Mouse (Mus musculus): ENCODE measurements around the gene Appl1. TPM values are rescaled to one million over a fixed set of nuclear protein-coding genes. Genes with fewer than 3 reads are reported as not detected.
"Not testable (repeated sequence)": the region's sequence is repeated elsewhere in the genome, so short reads cannot be mapped to it uniquely, and the experiment has no call there.

Gene Appl1
- polyA plus RNA-seq, 1 experiment from 2014 or later = 39.0 TPM

- H3K27me3 ChIP-seq (ENCODE audit: control insufficient read depth, insufficient read depth, low read length) = no peaks in the 10 kb centered on the region
- H3K4me2 ChIP-seq (ENCODE audit: low read length) = no peak overlapping the region
- H3K27ac ChIP-seq (replicated peaks in 1 of 2; ENCODE audit: control insufficient read depth in 1 of 2, insufficient read depth in 1 of 2, low read depth in 2 of 2, low read length in 2 of 2) = no peak overlapping the region
- H3K4me1 ChIP-seq (ENCODE audit: control insufficient read depth in 2 of 2, insufficient read depth in 2 of 2, low read length in 2 of 2) = no peaks in the 10 kb centered on the region; a peak in 1 of 4 replicates
- WGBS = 76% methylated on average over 9 of the region's 9 CpGs
- H3K9ac ChIP-seq (ENCODE audit: low read length) = no peak overlapping the region
- H3K4me3 ChIP-seq (ENCODE audit: control insufficient read depth in 1 of 2, insufficient read depth in 1 of 2, low read depth in 1 of 2, low read length in 2 of 2) = no peak overlapping the region
- peaks cover 4% of the 10 kb centered on the region for H3K36me3 ChIP-seq (ENCODE audit: control insufficient read depth, insufficient read depth, low read length)
- ATAC-seq (ENCODE audit: insufficient number of reproducible peaks, insufficient read depth, low FRiP score, low read depth) = no peak
- H3K9me3 ChIP-seq (ENCODE audit: control insufficient read depth, low read length) = no peaks in the 10 kb centered on the region
Measured at GRCm38 (mm10) chr14:26913681-26914268, 57.3 kb downstream of the Appl1 start.

- H3K9me3 ChIP-seq (ENCODE audit: control insufficient read depth, low read length) = no peaks in the 10 kb centered on the region
- no peak overlapping the region for H3K9ac ChIP-seq (ENCODE audit: low read length)
- H3K36me3 ChIP-seq (ENCODE audit: control insufficient read depth, insufficient read depth, low read length) = no peaks in the 10 kb centered on the region
- no peaks in the 10 kb centered on the region; a peak in 1 of 4 replicates for H3K4me1 ChIP-seq (ENCODE audit: control insufficient read depth in 2 of 2, insufficient read depth in 2 of 2, low read length in 2 of 2)
- H3K27me3 ChIP-seq (ENCODE audit: control insufficient read depth, insufficient read depth, low read length) = no peaks in the 10 kb centered on the region
- WGBS = 88% methylated on average over 13 of the region's 13 CpGs
- H3K4me2 ChIP-seq (ENCODE audit: low read length) = no peak overlapping the region
- no peak overlapping the region for H3K4me3 ChIP-seq (ENCODE audit: control insufficient read depth in 1 of 2, insufficient read depth in 1 of 2, low read depth in 1 of 2, low read length in 2 of 2)
- no peak for ATAC-seq (ENCODE audit: insufficient number of reproducible peaks, insufficient read depth, low FRiP score, low read depth)
- H3K27ac ChIP-seq (replicated peaks in 1 of 2; ENCODE audit: control insufficient read depth in 1 of 2, insufficient read depth in 1 of 2, low read depth in 2 of 2, low read length in 2 of 2) = no peak overlapping the region
Measured at GRCm38 (mm10) chr14:26911826-26912225, 59.2 kb downstream of the Appl1 start.

GRCm38 (mm10) chr14:26911201-26911600 is 59.8 kb downstream of the Appl1 start:
- no peak overlapping the region for H3K9ac ChIP-seq (ENCODE audit: low read length)
- no peaks in the 10 kb centered on the region; a peak in 1 of 4 replicates for H3K4me1 ChIP-seq (ENCODE audit: control insufficient read depth in 2 of 2, insufficient read depth in 2 of 2, low read length in 2 of 2)
- 57% methylated on average over 6 of the region's 6 CpGs for WGBS
- no peaks in the 10 kb centered on the region for H3K36me3 ChIP-seq (ENCODE audit: control insufficient read depth, insufficient read depth, low read length)
- H3K27me3 ChIP-seq (ENCODE audit: control insufficient read depth, insufficient read depth, low read length) = no peaks in the 10 kb centered on the region
- H3K4me2 ChIP-seq (ENCODE audit: low read length) = no peak overlapping the region
- no peaks in the 10 kb centered on the region for H3K9me3 ChIP-seq (ENCODE audit: control insufficient read depth, low read length)
- H3K27ac ChIP-seq (replicated peaks in 1 of 2; ENCODE audit: control insufficient read depth in 1 of 2, insufficient read depth in 1 of 2, low read depth in 2 of 2, low read length in 2 of 2) = no peak overlapping the region
- no peak overlapping the region for H3K4me3 ChIP-seq (ENCODE audit: control insufficient read depth in 1 of 2, insufficient read depth in 1 of 2, low read depth in 1 of 2, low read length in 2 of 2)
- no peak for ATAC-seq (ENCODE audit: insufficient number of reproducible peaks, insufficient read depth, low FRiP score, low read depth)

GRCm38 (mm10) chr14:26910461-26910860 is 60.6 kb downstream of the Appl1 start:
- not testable (repeated sequence) for H3K27ac ChIP-seq (replicated peaks in 1 of 2; ENCODE audit: control insufficient read depth in 1 of 2, insufficient read depth in 1 of 2, low read depth in 2 of 2, low read length in 2 of 2); H3K9me3 ChIP-seq (ENCODE audit: control insufficient read depth, low read length); H3K27me3 ChIP-seq (ENCODE audit: control insufficient read depth, insufficient read depth, low read length); H3K36me3 ChIP-seq (ENCODE audit: control insufficient read depth, insufficient read depth, low read length); H3K4me1 ChIP-seq (ENCODE audit: control insufficient read depth in 2 of 2, insufficient read depth in 2 of 2, low read length in 2 of 2); H3K9ac ChIP-seq (ENCODE audit: low read length); ATAC-seq (ENCODE audit: insufficient number of reproducible peaks, insufficient read depth, low FRiP score, low read depth); H3K4me3 ChIP-seq (ENCODE audit: control insufficient read depth in 1 of 2, insufficient read depth in 1 of 2, low read depth in 1 of 2, low read length in 2 of 2); H3K4me2 ChIP-seq (ENCODE audit: low read length)
- WGBS = 38% methylated on average over 9 of the region's 9 CpGs

- no peak overlapping the region for H3K4me3 ChIP-seq (ENCODE audit: control insufficient read depth in 1 of 2, insufficient read depth in 1 of 2, low read depth in 1 of 2, low read length in 2 of 2)
- no peak overlapping the region for H3K9ac ChIP-seq (ENCODE audit: low read length)
- no peaks in the 10 kb centered on the region for H3K9me3 ChIP-seq (ENCODE audit: control insufficient read depth, low read length)
- H3K36me3 ChIP-seq (ENCODE audit: control insufficient read depth, insufficient read depth, low read length) = no peaks in the 10 kb centered on the region
- no peaks in the 10 kb centered on the region; a peak in 1 of 4 replicates for H3K4me1 ChIP-seq (ENCODE audit: control insufficient read depth in 2 of 2, insufficient read depth in 2 of 2, low read length in 2 of 2)
- ATAC-seq (ENCODE audit: insufficient number of reproducible peaks, insufficient read depth, low FRiP score, low read depth) = no peak
- no peaks in the 10 kb centered on the region for H3K27me3 ChIP-seq (ENCODE audit: control insufficient read depth, insufficient read depth, low read length)
- H3K4me2 ChIP-seq (ENCODE audit: low read length) = no peak overlapping the region
- no peak overlapping the region for H3K27ac ChIP-seq (replicated peaks in 1 of 2; ENCODE audit: control insufficient read depth in 1 of 2, insufficient read depth in 1 of 2, low read depth in 2 of 2, low read length in 2 of 2)
- WGBS = 81% methylated on average over 4 of the region's 4 CpGs
Measured at GRCm38 (mm10) chr14:26907401-26907800, 63.6 kb downstream of the Appl1 start.

- 84% methylated on average over 12 of the region's 12 CpGs for WGBS
- Histone ChIP-seq H3K9ac (ENCODE audit: low read length) (no peak overlapping the region), H3K4me1 (ENCODE audit: control insufficient read depth in 2 of 2, insufficient read depth in 2 of 2, low read length in 2 of 2) (no peaks in the 10 kb centered on the region), H3K4me3 (ENCODE audit: control insufficient read depth in 1 of 2, insufficient read depth in 1 of 2, low read depth in 1 of 2, low read length in 2 of 2) (no peak overlapping the region), H3K4me2 (ENCODE audit: low read length) (no peak overlapping the region), H3K36me3 (ENCODE audit: control insufficient read depth, insufficient read depth, low read length) (no peaks in the 10 kb centered on the region), H3K27ac (replicated peaks in 1 of 2; ENCODE audit: control insufficient read depth in 1 of 2, insufficient read depth in 1 of 2, low read depth in 2 of 2, low read length in 2 of 2) (no peak overlapping the region), H3K27me3 (ENCODE audit: control insufficient read depth, insufficient read depth, low read length) (no peaks in the 10 kb centered on the region), H3K9me3 (ENCODE audit: control insufficient read depth, low read length) (no peaks in the 10 kb centered on the region)
- ATAC-seq (ENCODE audit: insufficient number of reproducible peaks, insufficient read depth, low FRiP score, low read depth) = no peak
Measured at GRCm38 (mm10) chr14:26900893-26901292, 70.1 kb downstream of the Appl1 start.

- no peaks in the 10 kb centered on the region for H3K36me3 ChIP-seq (ENCODE audit: control insufficient read depth, insufficient read depth, low read length)
- no peak overlapping the region for H3K4me3 ChIP-seq (ENCODE audit: control insufficient read depth in 1 of 2, insufficient read depth in 1 of 2, low read depth in 1 of 2, low read length in 2 of 2)
- ATAC-seq (ENCODE audit: insufficient number of reproducible peaks, insufficient read depth, low FRiP score, low read depth) = no peak
- no peaks in the 10 kb centered on the region for H3K9me3 ChIP-seq (ENCODE audit: control insufficient read depth, low read length)
- no peak overlapping the region for H3K4me2 ChIP-seq (ENCODE audit: low read length)
- H3K9ac ChIP-seq (ENCODE audit: low read length) = no peak overlapping the region
- H3K4me1 ChIP-seq (ENCODE audit: control insufficient read depth in 2 of 2, insufficient read depth in 2 of 2, low read length in 2 of 2) = no peaks in the 10 kb centered on the region
- no peak overlapping the region for H3K27ac ChIP-seq (replicated peaks in 1 of 2; ENCODE audit: control insufficient read depth in 1 of 2, insufficient read depth in 1 of 2, low read depth in 2 of 2, low read length in 2 of 2)
- WGBS = 87% methylated on average over 2 of the region's 2 CpGs
- no peaks in the 10 kb centered on the region for H3K27me3 ChIP-seq (ENCODE audit: control insufficient read depth, insufficient read depth, low read length)
Measured at GRCm38 (mm10) chr14:26899490-26899889, 71.5 kb downstream of the Appl1 start.

GRCm38 (mm10) chr14:26894392-26894791 is 76.6 kb downstream of the Appl1 start, which contains the start of gene Asb14:
TSS of gene Asb14 (plus strand) at chr14:26894557.
- 69% methylated on average over 4 of the region's 4 CpGs for WGBS
- Histone ChIP-seq H3K36me3 (ENCODE audit: control insufficient read depth, insufficient read depth, low read length) (no peaks in the 10 kb centered on the region), H3K27ac (replicated peaks in 1 of 2; ENCODE audit: control insufficient read depth in 1 of 2, insufficient read depth in 1 of 2, low read depth in 2 of 2, low read length in 2 of 2) (no peak within 1 kb of the TSS; a peak in 1 of 4 replicates), H3K9me3 (ENCODE audit: control insufficient read depth, low read length) (no peaks in the 10 kb centered on the region), H3K9ac (ENCODE audit: low read length) (no peak within 1 kb of the TSS), H3K4me2 (ENCODE audit: low read length) (no peak within 1 kb of the TSS), H3K27me3 (ENCODE audit: control insufficient read depth, insufficient read depth, low read length) (no peaks in the 10 kb centered on the region), H3K4me1 (ENCODE audit: control insufficient read depth in 2 of 2, insufficient read depth in 2 of 2, low read length in 2 of 2) (no peaks in the 10 kb centered on the region), H3K4me3 (ENCODE audit: control insufficient read depth in 1 of 2, insufficient read depth in 1 of 2, low read depth in 1 of 2, low read length in 2 of 2) (no peak within 1 kb of the TSS)
- ATAC-seq (ENCODE audit: insufficient number of reproducible peaks, insufficient read depth, low FRiP score, low read depth) = no peak

All from heart, embryonic 14.5 days (tissue).